Comparison of ENCODE assay signal across 17 mouse cellular contexts in genomic region chr11:120651872-120652271, GRCm38 (mm10). TPM values are rescaled to one million over a fixed set of nuclear protein-coding genes. Genes with fewer than 3 reads are reported as not detected.
DNase-seq lines count a peak whose midpoint lies in the region; ATAC-seq and TF ChIP-seq lines count a peak whose summit lies in the region.
"Had no signal": no experiment of that assay in that cellular context is flagged by ENCODE, and none has a peak within 500 bp of the region (broad histone marks: within the 10 kb centered on the region; RNA-seq: fewer than 3 reads in every experiment).

No protein-coding gene starts in this region.

- no peaks in the 10 kb centered on the region for H3K36me3 ChIP-seq in kidney, adult 2 months (ENCODE audit: control insufficient read depth, insufficient read depth, low read length)
- H3K36me3 ChIP-seq in midbrain, postnatal 0 days (ENCODE audit: insufficient read depth, low read length), result no peaks in the 10 kb centered on the region
- no peaks in the 10 kb centered on the region for H3K36me3 ChIP-seq in midbrain, embryonic 16.5 days (ENCODE audit: control insufficient read depth, insufficient read depth, low read length)
- no peaks in the 10 kb centered on the region for H3K36me3 ChIP-seq in stomach, postnatal 0 days (ENCODE audit: control insufficient read depth, insufficient read depth, low read length)

- no peak for ATAC-seq in midbrain, postnatal 0 days (ENCODE audit: low FRiP score)
- no peak for ATAC-seq in midbrain, embryonic 16.5 days
- no peak for ATAC-seq in stomach, postnatal 0 days (ENCODE audit: low FRiP score, low TSS enrichment)
- ATAC-seq: hindbrain, embryonic 16.5 days had no signal

- H3K27ac ChIP-seq in kidney, adult 2 months (ENCODE audit: insufficient read depth, low read depth, low read length), result no peak overlapping the region
- H3K27ac ChIP-seq in midbrain, postnatal 0 days (ENCODE audit: low read depth, low read length), result no peak overlapping the region
- H3K27ac ChIP-seq in midbrain, embryonic 16.5 days (ENCODE audit: low read length), result no peak overlapping the region
- no peak overlapping the region for H3K27ac ChIP-seq in stomach, postnatal 0 days (replicated peaks)

- no peaks in the 10 kb centered on the region for H3K27me3 ChIP-seq in kidney, adult 2 months (replicated peaks; ENCODE audit: control insufficient read depth, insufficient read depth, low read length)
- H3K27me3 ChIP-seq in midbrain, postnatal 0 days (ENCODE audit: insufficient read depth, low read length), result peaks cover 11% of the 10 kb centered on the region
- peaks cover 4% of the 10 kb centered on the region; the same call in 1 of the 2 replicates for H3K27me3 ChIP-seq in midbrain, embryonic 16.5 days (ENCODE audit: control insufficient read depth, insufficient read depth, low read depth, low read length)
- H3K27me3 ChIP-seq in stomach, postnatal 0 days (ENCODE audit: control insufficient read depth, insufficient read depth, low read length), result no peaks in the 10 kb centered on the region; the same call in 1 of the 2 replicates

- TF ChIP-seq EP300 in stomach, postnatal 0 days (optimal IDR thresholded peaks at IDR 0.05), result no peak

- peaks cover 2% of the 10 kb centered on the region; the same call in 1 of the 2 replicates for H3K4me1 ChIP-seq in kidney, adult 2 months (ENCODE audit: control insufficient read depth, insufficient read depth, low read length)
- H3K4me1 ChIP-seq in midbrain, postnatal 0 days (ENCODE audit: insufficient read depth, low read length), result peaks cover 5% of the 10 kb centered on the region; the same call in 1 of the 2 replicates
- H3K4me1 ChIP-seq in midbrain, embryonic 16.5 days (ENCODE audit: control insufficient read depth, insufficient read depth, low read length), result 0 out of 2 replicates have a peak, but pooled peaks cover 2% of the 10 kb centered on the region
- H3K4me1 ChIP-seq in stomach, postnatal 0 days (replicated peaks; ENCODE audit: control insufficient read depth, insufficient read depth), result no peaks in the 10 kb centered on the region

- DNase-seq in kidney, adult 2 months, result no peak
- DNase-seq in kidney, adult 9 months, result no peak
- DNase-seq in midbrain, postnatal 0 days (ENCODE audit: low spot score), result no peak
- peak; percentile 34 for DNase-seq in NIH3T3 (ENCODE audit: low read depth)
- no peak for DNase-seq in stomach, postnatal 0 days (ENCODE audit: low spot score)
- DNase-seq in adrenal gland, postnatal 14 days, result no peak
- DNase-seq: cerebellum, adult 11-12 months; heart, adult 18-20 months; heart, postnatal 14 days; kidney, postnatal 14 days; right cerebral cortex, postnatal 14 days had no signal

- TF ChIP-seq CTCF in kidney, adult 2 months (conservative IDR thresholded peaks at IDR 0.05; ENCODE audit: insufficient read depth, insufficient read length, low read depth, low read length), result peak; percentile 47
- peak; percentile 41 for TF ChIP-seq CTCF in midbrain, postnatal 0 days (IDR thresholded peaks at IDR 0.05)
- TF ChIP-seq CTCF in stomach, postnatal 0 days (IDR thresholded peaks at IDR 0.05; ENCODE audit: low read depth), result peak; percentile 50

- 76% methylated on average over 3 of the region's 3 CpGs for WGBS in kidney, adult 2 months
- 68% methylated on average over 3 of the region's 3 CpGs for WGBS in midbrain, postnatal 0 days
- 70% methylated on average over 3 of the region's 3 CpGs for WGBS in midbrain, embryonic 16.5 days
- 68% methylated on average over 3 of the region's 3 CpGs for WGBS in stomach, postnatal 0 days

- no peak overlapping the region for H3K9ac ChIP-seq in midbrain, postnatal 0 days (replicated peaks; ENCODE audit: low read length, poor library complexity, severe bottlenecking)
- no peak overlapping the region for H3K9ac ChIP-seq in midbrain, embryonic 16.5 days (ENCODE audit: low read depth, low read length)
- no peak overlapping the region for H3K9ac ChIP-seq in stomach, postnatal 0 days (ENCODE audit: low read length)

- TF ChIP-seq POLR2A in kidney, adult 2 months (IDR thresholded peaks at IDR 0.05; ENCODE audit: low read depth, low read length), result no peak

- no peak overlapping the region for H3K4me3 ChIP-seq in kidney, adult 2 months (ENCODE audit: insufficient read depth, low read depth, low read length)
- H3K4me3 ChIP-seq in midbrain, postnatal 0 days (ENCODE audit: low read depth, low read length), result no peak overlapping the region
- no peak overlapping the region for H3K4me3 ChIP-seq in midbrain, embryonic 16.5 days (ENCODE audit: low read depth, low read length)
- H3K4me3 ChIP-seq in stomach, postnatal 0 days (ENCODE audit: low read depth, low read length), result no peak overlapping the region
- H3K4me3 ChIP-seq: erythroblast, embryonic 14.5 days had no signal

- no peak overlapping the region for H3K4me2 ChIP-seq in midbrain, postnatal 0 days (ENCODE audit: low read depth, low read length, poor library complexity, severe bottlenecking)
- no peak overlapping the region for H3K4me2 ChIP-seq in midbrain, embryonic 16.5 days (ENCODE audit: low read length)
- no peak overlapping the region for H3K4me2 ChIP-seq in stomach, postnatal 0 days (replicated peaks; ENCODE audit: low read depth)
- H3K4me2 ChIP-seq: midbrain, embryonic 11.5 days had no signal

- no peaks in the 10 kb centered on the region for H3K9me3 ChIP-seq in midbrain, postnatal 0 days (ENCODE audit: low read length)
- H3K9me3 ChIP-seq in midbrain, embryonic 16.5 days (replicated peaks; ENCODE audit: control insufficient read depth, low read length, poor library complexity, severe bottlenecking), result no peaks in the 10 kb centered on the region
- no peaks in the 10 kb centered on the region for H3K9me3 ChIP-seq in stomach, postnatal 0 days (ENCODE audit: control insufficient read depth, low read length)

RNA-seq across cellular contexts. Expression of gene Myadml2, which starts 3.9 kb away (rescaled TPM):
- 0.27 and 1.0 TPM in 2 replicates for polyA plus RNA-seq in kidney, adult 2 months (2012; rRNA removed)
- 1.5 and 1.6 TPM in 2 replicates for total RNA-seq in midbrain, postnatal 0 days (2014; rRNA removed)
- polyA plus RNA-seq in midbrain, postnatal 0 days (2015; fragmentation: Nextera tagmentation; extraction: Ambion mirVana), result 1.4 and 1.7 TPM in 2 replicates
- polyA plus RNA-seq in midbrain, embryonic 16.5 days (2015; fragmentation: Nextera tagmentation; extraction: Ambion mirVana), result 1.1 TPM in 2 replicates
- polyA plus RNA-seq in stomach, postnatal 0 days (2015; fragmentation: Nextera tagmentation; extraction: Ambion mirVana), result 0.21 TPM in 1 of 2 replicates, not detected in the other
- 0.94 TPM in 1 of 2 replicates, not detected in the other for total RNA-seq in adrenal gland, postnatal 14 days (2021)
- total RNA-seq: ES-E14 had no signal
- polyA plus RNA-seq: erythroblast, embryonic 14.5 days; limb, embryonic 11.5 days had no signal

RNA-seq across cellular contexts. Expression of gene Pycr1, which starts 8.3 kb away (rescaled TPM):
- 1.0 and 1.5 TPM in 2 replicates for polyA plus RNA-seq in kidney, adult 2 months (2012; rRNA removed)
- 8.6 and 10.8 TPM in 2 replicates for total RNA-seq in midbrain, postnatal 0 days (2014; rRNA removed)
- polyA plus RNA-seq in midbrain, postnatal 0 days (2015; fragmentation: Nextera tagmentation; extraction: Ambion mirVana), result 10.4 and 11.7 TPM in 2 replicates
- polyA plus RNA-seq in midbrain, embryonic 16.5 days (2015; fragmentation: Nextera tagmentation; extraction: Ambion mirVana), result 18.1 TPM in 2 replicates
- 13.9 and 18.4 TPM in 2 replicates for polyA plus RNA-seq in stomach, postnatal 0 days (2015; fragmentation: Nextera tagmentation; extraction: Ambion mirVana)
- 1.6 TPM in 2 replicates for total RNA-seq in adrenal gland, postnatal 14 days (2021)

RNA-seq across cellular contexts. Expression of gene Notum, which starts 9.1 kb away (rescaled TPM):
- 25.5 and 26.1 TPM in 2 replicates for polyA plus RNA-seq in kidney, adult 2 months (2012; rRNA removed)
- 5.5 and 10.5 TPM in 2 replicates for total RNA-seq in midbrain, postnatal 0 days (2014; rRNA removed)
- 3.1 and 3.6 TPM in 2 replicates for polyA plus RNA-seq in midbrain, postnatal 0 days (2015; fragmentation: Nextera tagmentation; extraction: Ambion mirVana)
- 1.1 and 1.9 TPM in 2 replicates for polyA plus RNA-seq in midbrain, embryonic 16.5 days (2015; fragmentation: Nextera tagmentation; extraction: Ambion mirVana)
- 1.4 and 2.7 TPM in 2 replicates for polyA plus RNA-seq in stomach, postnatal 0 days (2015; fragmentation: Nextera tagmentation; extraction: Ambion mirVana)
- 8.3 and 11.2 TPM in 2 replicates for total RNA-seq in adrenal gland, postnatal 14 days (2021)

RNA-seq across cellular contexts. Expression of gene Mafg, which starts 18.5 kb away (rescaled TPM):
- 62.2 and 66.1 TPM in 2 replicates for polyA plus RNA-seq in kidney, adult 2 months (2012; rRNA removed)
- 42.1 and 46.5 TPM in 2 replicates for total RNA-seq in midbrain, postnatal 0 days (2014; rRNA removed)
- polyA plus RNA-seq in midbrain, postnatal 0 days (2015; fragmentation: Nextera tagmentation; extraction: Ambion mirVana), result 40.8 and 41.7 TPM in 2 replicates
- polyA plus RNA-seq in midbrain, embryonic 16.5 days (2015; fragmentation: Nextera tagmentation; extraction: Ambion mirVana), result 37.5 and 39.1 TPM in 2 replicates
- 21.0 and 21.3 TPM in 2 replicates for polyA plus RNA-seq in stomach, postnatal 0 days (2015; fragmentation: Nextera tagmentation; extraction: Ambion mirVana)
- 51.8 and 55.3 TPM in 2 replicates for total RNA-seq in adrenal gland, postnatal 14 days (2021)

RNA-seq across cellular contexts. Expression of gene Aspscr1, which starts 20.9 kb away (rescaled TPM):
- polyA plus RNA-seq in kidney, adult 2 months (2012; rRNA removed), result 105 and 106 TPM in 2 replicates
- 106 and 113 TPM in 2 replicates for total RNA-seq in midbrain, postnatal 0 days (2014; rRNA removed)
- 143 and 153 TPM in 2 replicates for polyA plus RNA-seq in midbrain, postnatal 0 days (2015; fragmentation: Nextera tagmentation; extraction: Ambion mirVana)
- 144 and 145 TPM in 2 replicates for polyA plus RNA-seq in midbrain, embryonic 16.5 days (2015; fragmentation: Nextera tagmentation; extraction: Ambion mirVana)
- polyA plus RNA-seq in stomach, postnatal 0 days (2015; fragmentation: Nextera tagmentation; extraction: Ambion mirVana), result 74.1 and 81.1 TPM in 2 replicates
- 69.4 and 71.3 TPM in 2 replicates for total RNA-seq in adrenal gland, postnatal 14 days (2021)
